In the genomic region with DNA sequence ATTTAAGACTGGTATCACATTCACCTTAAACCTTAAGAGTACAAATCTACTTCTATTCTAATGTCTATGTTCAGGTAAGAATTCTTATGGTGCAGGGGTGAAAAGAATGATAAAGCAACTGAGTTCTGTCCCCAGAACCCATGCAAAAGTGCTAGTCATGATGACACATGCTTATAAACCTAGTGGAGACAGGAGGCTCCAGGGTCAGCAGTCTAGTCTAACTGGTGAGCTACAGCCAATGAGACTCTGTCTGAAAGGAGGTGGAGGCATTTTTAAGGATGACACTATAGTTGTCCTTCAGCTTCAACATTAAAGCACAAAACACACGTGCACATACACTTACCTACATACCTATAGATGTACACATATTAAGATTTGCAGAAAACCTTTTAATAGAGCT, we compare ENCODE assay signal across 24 mouse cellular contexts.
"Had no signal": no experiment of that assay in that cellular context is flagged by ENCODE, and none has a peak within 500 bp of the region (broad histone marks: within the 10 kb centered on the region; RNA-seq: fewer than 3 reads in every experiment).

No protein-coding gene starts in this region.

- H3K9me3 ChIP-seq: heart, embryonic 10.5 days; heart, embryonic 13.5 days; heart, embryonic 15.5 days; hindbrain, embryonic 13.5 days; hindbrain, embryonic 15.5 days; kidney, embryonic 15.5 days; limb, embryonic 13.5 days; limb, embryonic 15.5 days had no signal

- H3K4me1 ChIP-seq: heart, embryonic 10.5 days; hindbrain, embryonic 13.5 days; hindbrain, embryonic 15.5 days; kidney, embryonic 15.5 days; limb, embryonic 15.5 days had no signal

- DNase-seq: forebrain, postnatal 0 days; gastrocnemius, postnatal 14 days; gastrocnemius, postnatal 36 days; heart, adult 18-20 months; heart, postnatal 14 days; heart, postnatal 36 days; kidney, adult 11 months; kidney, adult 2 months; kidney, adult 9 months; kidney, postnatal 14 days; layer of hippocampus, adult 9-11 months; layer of hippocampus, postnatal 36 days; left cerebral cortex, postnatal 4 days had no signal

- H3K4me3 ChIP-seq: heart, embryonic 10.5 days; heart, embryonic 13.5 days; heart, embryonic 15.5 days; hindbrain, embryonic 13.5 days; hindbrain, embryonic 15.5 days; kidney, embryonic 15.5 days; limb, embryonic 13.5 days; limb, embryonic 15.5 days had no signal

- H3K27ac ChIP-seq: heart, embryonic 10.5 days; heart, embryonic 13.5 days; heart, embryonic 15.5 days; hindbrain, embryonic 13.5 days; hindbrain, embryonic 15.5 days; hindbrain, postnatal 0 days; kidney, embryonic 15.5 days; kidney, postnatal 0 days; limb, embryonic 13.5 days; limb, embryonic 15.5 days had no signal

- H3K27me3 ChIP-seq: heart, embryonic 13.5 days; heart, embryonic 15.5 days; hindbrain, embryonic 13.5 days; hindbrain, embryonic 15.5 days; kidney, embryonic 15.5 days; limb, embryonic 13.5 days; limb, embryonic 15.5 days had no signal

- H3K4me2 ChIP-seq: heart, embryonic 13.5 days; heart, embryonic 15.5 days; hindbrain, embryonic 13.5 days; hindbrain, embryonic 15.5 days; kidney, embryonic 15.5 days; limb, embryonic 13.5 days; limb, embryonic 15.5 days had no signal

- ATAC-seq: forebrain, postnatal 0 days; hindbrain, postnatal 0 days; intestine, embryonic 16.5 days had no signal

- H3K9ac ChIP-seq: forebrain, postnatal 0 days; heart, embryonic 13.5 days; heart, embryonic 15.5 days; hindbrain, embryonic 13.5 days; hindbrain, embryonic 15.5 days; kidney, embryonic 15.5 days; limb, embryonic 13.5 days; limb, embryonic 15.5 days had no signal
